Mouse (Mus musculus) lung, embryonic 15.5 days (tissue): ENCODE results near the gene Nim1k. TPM values are rescaled to one million over a fixed set of nuclear protein-coding genes. Genes with fewer than 3 reads are reported as not detected.
"Not testable (repeated sequence)": the region's sequence is repeated elsewhere in the genome, so short reads cannot be mapped to it uniquely, and the experiment has no call there.

ENCODE experiments used
- ATAC-seq: fragments of 200-750 bp; cut with Nextera tagmentation; 2 replicates; pipeline ENCODE4 v1.8.0; 2017; ENCODE audit warnings: moderate number of reproducible peaks, borderline replicate concordance; ENCODE audit not compliant: low FRiP score, low TSS enrichment; ENCODE audit errors: extremely low read depth
- H3K27ac ChIP-seq: fragments of 300-500 bp; sonication (generic); 2 replicates; pipeline ENCODE4 v1.5.1; 2015; ENCODE audit warnings: moderate library complexity, mild to moderate bottlenecking, inconsistent platforms
- H3K27me3 ChIP-seq: fragments of 300-500 bp; sonication (generic); 2 replicates; pipeline ENCODE4 v1.6.1; 2015; ENCODE audit warnings: inconsistent platforms
- H3K36me3 ChIP-seq: fragments of 300-500 bp; sonication (generic); 2 replicates; pipeline ENCODE4 v1.6.1; 2015; ENCODE audit warnings: inconsistent platforms
- H3K4me1 ChIP-seq: fragments of 300-500 bp; sonication (generic); 2 replicates; pipeline ENCODE4 v1.6.1; 2015; ENCODE audit warnings: inconsistent platforms
- H3K4me2 ChIP-seq: fragments of 300-500 bp; sonication (generic); 2 replicates; pipeline ENCODE4 v1.6.1; 2015; ENCODE audit warnings: inconsistent platforms, mild to moderate bottlenecking, moderate library complexity
- H3K4me3 ChIP-seq: fragments of 300-500 bp; sonication (generic); 2 replicates; pipeline ENCODE4 v1.5.1; 2015; ENCODE audit warnings: mild to moderate bottlenecking, inconsistent platforms
- H3K9ac ChIP-seq: fragments of 300-500 bp; sonication (generic); 2 replicates; pipeline ENCODE4 v1.6.1; 2015; ENCODE audit warnings: inconsistent platforms
- H3K9me3 ChIP-seq: fragments of 300-500 bp; sonication (generic); 2 replicates; pipeline ENCODE4 v1.6.1; 2016; ENCODE audit warnings: inconsistent platforms
- WGBS: fragments of 180-500 bp; shearing (Covaris S2); methylation state at CpG from one replicate; pipeline ENCODE4 v1.1.7; 2015; 5-methylcytosine and 5-hydroxymethylcytosine counted together
- polyA plus RNA-seq: library from polyadenylated mRNA; unstranded; fragments of >200 nt; fragmentation: Nextera tagmentation; extraction: Ambion mirVana; gene quantifications from 2 replicates; pipeline ENCODE4 v1.2.1, GENCODE M21; 2015

Gene Nim1k
- polyA plus RNA-seq, 1 experiment from 2014 or later = 0.97 TPM

DNA sequence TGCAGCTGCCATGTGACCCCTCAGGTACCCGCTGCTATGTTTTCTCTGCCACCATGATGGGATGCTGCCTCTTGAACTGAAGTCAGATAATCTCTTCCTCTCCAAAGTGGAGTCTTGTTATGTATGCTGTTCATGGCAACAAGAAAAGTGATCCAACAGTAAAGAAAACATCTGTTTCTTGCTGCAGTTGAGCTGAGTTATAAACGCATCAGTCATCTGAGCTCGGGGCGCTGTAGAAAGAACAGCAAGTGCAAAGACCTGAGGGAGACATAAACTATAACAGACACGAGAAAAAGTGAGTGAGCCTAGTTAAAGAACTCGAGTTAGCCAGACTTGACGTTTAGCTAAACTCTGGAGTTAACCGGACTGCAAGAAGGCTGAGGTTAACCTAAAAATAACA is 76.9 kb downstream of the Nim1k start:
- H3K4me2 ChIP-seq = no peak overlapping the region
- H3K4me1 ChIP-seq = no peaks in the 10 kb centered on the region
- no peak overlapping the region for H3K9ac ChIP-seq
- no peak overlapping the region for H3K27ac ChIP-seq
- no peaks in the 10 kb centered on the region for H3K27me3 ChIP-seq
- H3K9me3 ChIP-seq = no peaks in the 10 kb centered on the region
- no peaks in the 10 kb centered on the region for H3K36me3 ChIP-seq
- H3K4me3 ChIP-seq = no peak overlapping the region
- 56% methylated on average over 8 of the region's 8 CpGs for WGBS
- no peak for ATAC-seq

DNA sequence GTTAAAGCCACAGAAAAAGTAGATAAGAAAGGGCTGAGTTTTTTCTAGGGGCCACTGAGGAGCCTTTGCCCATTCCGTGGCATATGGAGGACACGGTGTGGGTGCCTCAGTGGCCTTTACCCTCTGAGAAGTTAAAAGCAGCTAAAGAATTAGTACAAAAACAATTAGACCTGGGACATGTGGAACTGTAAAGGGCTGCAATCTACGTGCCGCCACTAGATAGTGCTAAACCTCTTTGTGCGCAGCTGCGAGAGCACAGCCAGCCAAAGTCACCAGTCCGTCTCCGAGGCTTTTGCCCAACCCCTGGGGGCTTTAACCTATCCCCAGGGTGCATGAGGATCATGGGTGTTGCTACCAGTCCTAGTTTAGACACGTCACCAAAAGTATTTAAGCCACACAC is 94.3 kb downstream of the Nim1k start:
- H3K36me3 ChIP-seq, H3K4me3 ChIP-seq, H3K9ac ChIP-seq, H3K9me3 ChIP-seq, H3K27me3 ChIP-seq, H3K27ac ChIP-seq, H3K4me1 ChIP-seq, ATAC-seq, H3K4me2 ChIP-seq: not testable (repeated sequence)
- WGBS = 84% methylated on average over 7 of the region's 9 CpGs

Other genes with a start within 250 kb of the Nim1k start
- 0.13 TPM in 1 of 2 replicates, not detected in the other for gene Ccl28, start 132.1 kb downstream of the Nim1k start, polyA plus RNA-seq
- 109 and 115 TPM in 2 replicates for gene Hmgcs1, start 65.5 kb downstream of the Nim1k start, polyA plus RNA-seq
- gene Zfp131, start 35.0 kb upstream of the Nim1k start, polyA plus RNA-seq = 38.1 and 39.5 TPM in 2 replicates
- not detected in 2 replicates for gene AF067063, start 74.3 kb upstream of the Nim1k start, polyA plus RNA-seq
- gene D13Ertd608e, start 80.1 kb upstream of the Nim1k start, polyA plus RNA-seq = not detected in 2 replicates
- gene Tcstv1, start 138.9 kb upstream of the Nim1k start, polyA plus RNA-seq = not detected in 2 replicates
- not detected in 2 replicates for gene Gm21761, start 173.4 kb upstream of the Nim1k start, polyA plus RNA-seq
- not detected in 2 replicates for gene B020031M17Rik, start 194.9 kb upstream of the Nim1k start, polyA plus RNA-seq